Mouse (Mus musculus): ENCODE data around the gene Ttc37.

Ttc37 gene

GRCm38 (mm10) chr13:76157508-76157907 lies 59.0 kb downstream of the Ttc37 start:
- in situ Hi-C loops (cut with MboI): no loop called here

GRCm38 (mm10) chr13:76160587-76160986 lies 62.1 kb downstream of the Ttc37 start:
- in situ Hi-C loops (cut with MboI): no loop called here

GRCm38 (mm10) chr13:76174297-76174696 lies 75.8 kb downstream of the Ttc37 start:
- in situ Hi-C loops (cut with MboI): no loop called here

- in situ Hi-C loops (cut with MboI): no loop called here
Measured at GRCm38 (mm10) chr13:76178700-76179099, 80.2 kb downstream of the Ttc37 start.

GRCm38 (mm10) chr13:76187651-76188050 lies 89.1 kb downstream of the Ttc37 start:
- in situ Hi-C loops (cut with MboI): no loop called here

GRCm38 (mm10) chr13:76189190-76189589 lies 90.7 kb downstream of the Ttc37 start:
- in situ Hi-C loops (cut with MboI): no loop called here

GRCm38 (mm10) chr13:76190273-76190672 lies 91.7 kb downstream of the Ttc37 start:
- in situ Hi-C loops (cut with MboI): no loop called here

- in situ Hi-C loops (cut with MboI): no loop called here
Measured at GRCm38 (mm10) chr13:76194937-76195336, 96.4 kb downstream of the Ttc37 start.

GRCm38 (mm10) chr13:76195431-76196138 lies 97.1 kb downstream of the Ttc37 start:
- in situ Hi-C loops (cut with MboI): no loop called here

GRCm38 (mm10) chr13:76197297-76197848 lies 98.8 kb downstream of the Ttc37 start:
- in situ Hi-C loops (cut with MboI): no loop called here

GRCm38 (mm10) chr13:76199943-76200342 lies 101.4 kb downstream of the Ttc37 start:
- in situ Hi-C loops (cut with MboI): no loop called here

GRCm38 (mm10) chr13:76214928-76215327 lies 116.4 kb downstream of the Ttc37 start:
- in situ Hi-C loops (cut with MboI): no loop called here

GRCm38 (mm10) chr13:76215397-76215796 lies 116.9 kb downstream of the Ttc37 start:
- in situ Hi-C loops (cut with MboI): no loop called here
